Mouse (Mus musculus) common myeloid progenitor, adult 5-6 weeks (primary cell): ENCODE results near the gene Tmem178. TPM values are rescaled to one million over a fixed set of nuclear protein-coding genes. Genes with fewer than 3 reads are reported as not detected.

Experiments used
- ATAC-seq: replicated peaks from 2 replicates; pipeline ENCODE4 v1.8.0; 2016; ENCODE audit warnings: low read depth, mild to moderate bottlenecking, moderate TSS enrichment, inconsistent platforms; ENCODE audit not compliant: poor library complexity, severe bottlenecking
- total RNA-seq: library from RNA; stranded (forward); fragments of 200-1000, 187-1606 nt; gene quantifications from 2 replicates; pipeline ENCODE4 v1.2.3, GENCODE M21; 2017

The Tmem178 gene
- total RNA-seq, 1 experiment from 2014 or later = not detected

- ATAC-seq = peak; percentile 92
These were observed 38.0 kb downstream of the Tmem178 start for GRCm38 (mm10) chr17:80982412-80982787.

GRCm38 (mm10) chr17:80982976-80983375 lies 38.5 kb downstream of the Tmem178 start:
- no peak for ATAC-seq

- no peak for ATAC-seq
These were observed 47.2 kb downstream of the Tmem178 start for GRCm38 (mm10) chr17:80991535-80992127.

- peak; percentile 78 for ATAC-seq
These were observed 52.8 kb downstream of the Tmem178 start for GRCm38 (mm10) chr17:80997226-80997625.

- ATAC-seq = no peak
These were observed 54.5 kb downstream of the Tmem178 start for GRCm38 (mm10) chr17:80998958-80999357.

- no peak for ATAC-seq
These were observed 56.6 kb downstream of the Tmem178 start for GRCm38 (mm10) chr17:81001010-81001409.

- ATAC-seq = no peak
These were observed 57.2 kb downstream of the Tmem178 start for GRCm38 (mm10) chr17:81001647-81002046.

GRCm38 (mm10) chr17:81002130-81002529 lies 57.7 kb downstream of the Tmem178 start:
- no peak for ATAC-seq

- ATAC-seq = no peak
These were observed 60.0 kb downstream of the Tmem178 start for GRCm38 (mm10) chr17:81004454-81004853.

GRCm38 (mm10) chr17:81005292-81005691 lies 60.9 kb downstream of the Tmem178 start:
- ATAC-seq = no peak

- ATAC-seq = no peak
These were observed 64.7 kb downstream of the Tmem178 start for GRCm38 (mm10) chr17:81009112-81009511.

GRCm38 (mm10) chr17:81010199-81010598 lies 65.8 kb downstream of the Tmem178 start:
- no peak for ATAC-seq

- ATAC-seq = no peak
These were observed 66.6 kb downstream of the Tmem178 start for GRCm38 (mm10) chr17:81010844-81011685.

- peak; percentile 96 for ATAC-seq
These were observed 71.5 kb downstream of the Tmem178 start for GRCm38 (mm10) chr17:81015814-81016447.

GRCm38 (mm10) chr17:81017132-81017531 lies 72.7 kb downstream of the Tmem178 start:
- no peak for ATAC-seq

- no peak for ATAC-seq
These were observed 82.9 kb downstream of the Tmem178 start for GRCm38 (mm10) chr17:81027331-81027730.

GRCm38 (mm10) chr17:81031830-81032442 lies 87.5 kb downstream of the Tmem178 start:
- peak; percentile 80 for ATAC-seq

- no peak for ATAC-seq
These were observed 88.5 kb downstream of the Tmem178 start for GRCm38 (mm10) chr17:81032957-81033356.

- no peak for ATAC-seq
These were observed 90.9 kb downstream of the Tmem178 start for GRCm38 (mm10) chr17:81035354-81035753.

GRCm38 (mm10) chr17:81038707-81039408 lies 94.4 kb downstream of the Tmem178 start:
- ATAC-seq = no peak
